Mouse (Mus musculus): ENCODE results near the gene Tmem47. TPM values are rescaled to one million over a fixed set of nuclear protein-coding genes. Genes with fewer than 3 reads are reported as not detected.

Gene Tmem47
- polyA plus RNA-seq (2012; rRNA removed) = 2.9 and 3.6 TPM in 2 replicates

GRCm38 (mm10) chrX:81070210-81070803 is at the start of gene Tmem47:
Gene Tmem47 (plus strand): TSS chrX:81070698.

